Mouse (Mus musculus) forebrain, embryonic 15.5 days (tissue): Measurements from ENCODE around the gene Akap13. TPM values are rescaled to one million over a fixed set of nuclear protein-coding genes. Genes with fewer than 3 reads are reported as not detected.

Experiments
- ATAC-seq: fragments of 200-750 bp; cut with Nextera tagmentation; replicated peaks from 2 replicates; pipeline ENCODE4 v1.8.0; 2017; ENCODE audit warnings: mild to moderate bottlenecking, moderate TSS enrichment, moderate library complexity
- H3K27ac ChIP-seq: fragments of 300-500 bp; sonication (generic); replicated peaks from 2 replicates; pipeline ENCODE4 v1.5.1; 2015; ENCODE audit warnings: mild to moderate bottlenecking, inconsistent platforms
- H3K27me3 ChIP-seq: fragments of 300-500 bp; sonication (generic); 2 replicates; pipeline ENCODE4 v1.6.1; 2015; ENCODE audit warnings: inconsistent platforms
- H3K36me3 ChIP-seq: fragments of 300-500 bp; sonication (generic); 2 replicates; pipeline ENCODE4 v1.6.1; 2015; ENCODE audit warnings: mild to moderate bottlenecking, inconsistent platforms
- H3K4me1 ChIP-seq: fragments of 300-500 bp; sonication (generic); 2 replicates; pipeline ENCODE4 v1.6.1; 2015; ENCODE audit warnings: inconsistent platforms
- H3K4me2 ChIP-seq: fragments of 300-500 bp; sonication (generic); replicated peaks from 2 replicates; pipeline ENCODE4 v1.6.1; 2015; ENCODE audit warnings: mild to moderate bottlenecking, inconsistent platforms
- H3K4me3 ChIP-seq: fragments of 300-500 bp; sonication (generic); 2 replicates; pipeline ENCODE4 v1.5.1; 2015; ENCODE audit warnings: mild to moderate bottlenecking, inconsistent platforms
- H3K9ac ChIP-seq: fragments of 300-500 bp; sonication (generic); replicated peaks from 2 replicates; pipeline ENCODE4 v1.6.1; 2015; ENCODE audit warnings: mild to moderate bottlenecking, inconsistent platforms
- H3K9me3 ChIP-seq: fragments of 300-500 bp; sonication (generic); 2 replicates; pipeline ENCODE4 v1.6.1; 2016; ENCODE audit warnings: inconsistent platforms
- whole genome bisulfite sequencing: fragments of 180-500 bp; shearing (Covaris S2); methylation state at CpG from one replicate; pipeline ENCODE4 v1.1.7; 2015; ENCODE audit warnings: mixed read lengths; 5-methylcytosine and 5-hydroxymethylcytosine counted together
- polyA plus RNA-seq: library from polyadenylated mRNA; unstranded; fragments of >200 nt; fragmentation: Nextera tagmentation; extraction: Ambion mirVana; gene quantifications from 2 replicates; pipeline ENCODE4 v1.2.1, GENCODE M21; 2015

Akap13 gene
- polyA plus RNA-seq, 1 experiment from 2014 or later: 13.3 TPM

GRCm38 (mm10) chr7:75575800-75576585, 120.7 kb downstream of the Akap13 start:
- no peaks in the 10 kb centered on the region for H3K4me1 ChIP-seq
- no peak overlapping the region for H3K4me2 ChIP-seq
- no peaks in the 10 kb centered on the region for H3K36me3 ChIP-seq
- WGBS: 93% methylated on average over 1 of the region's 1 CpGs
- no peak for ATAC-seq
- H3K4me3 ChIP-seq: no peak overlapping the region
- H3K9me3 ChIP-seq: no peaks in the 10 kb centered on the region
- H3K27me3 ChIP-seq: no peaks in the 10 kb centered on the region
- no peak overlapping the region for H3K27ac ChIP-seq
- H3K9ac ChIP-seq: no peak overlapping the region

DNA sequence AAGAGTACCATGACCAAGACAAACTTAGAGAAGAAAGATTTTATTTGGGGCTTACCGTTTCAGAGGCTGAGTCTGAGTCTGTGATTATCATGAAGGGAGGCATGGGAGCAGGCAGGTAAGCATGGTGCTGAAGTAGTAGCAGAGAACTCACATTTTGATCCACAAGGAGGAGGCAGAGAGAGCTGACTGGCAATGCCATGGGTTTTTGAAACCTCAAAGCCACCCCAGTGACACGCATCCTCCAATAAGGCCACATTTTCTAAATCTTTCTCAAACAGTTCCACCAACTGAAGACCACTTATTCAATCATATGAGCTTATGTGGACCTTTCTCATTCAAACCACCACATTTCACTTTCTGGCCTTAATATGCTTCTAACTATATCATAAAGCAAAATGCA, 121.5 kb downstream of the Akap13 start:
- no peaks in the 10 kb centered on the region for H3K27me3 ChIP-seq
- WGBS: 97% methylated on average over 2 of the region's 2 CpGs
- H3K9me3 ChIP-seq: no peaks in the 10 kb centered on the region
- H3K4me2 ChIP-seq: no peak overlapping the region
- no peaks in the 10 kb centered on the region for H3K4me1 ChIP-seq
- H3K4me3 ChIP-seq: no peak overlapping the region
- no peak for ATAC-seq
- no peak overlapping the region for H3K27ac ChIP-seq
- H3K9ac ChIP-seq: no peak overlapping the region
- no peaks in the 10 kb centered on the region for H3K36me3 ChIP-seq

DNA sequence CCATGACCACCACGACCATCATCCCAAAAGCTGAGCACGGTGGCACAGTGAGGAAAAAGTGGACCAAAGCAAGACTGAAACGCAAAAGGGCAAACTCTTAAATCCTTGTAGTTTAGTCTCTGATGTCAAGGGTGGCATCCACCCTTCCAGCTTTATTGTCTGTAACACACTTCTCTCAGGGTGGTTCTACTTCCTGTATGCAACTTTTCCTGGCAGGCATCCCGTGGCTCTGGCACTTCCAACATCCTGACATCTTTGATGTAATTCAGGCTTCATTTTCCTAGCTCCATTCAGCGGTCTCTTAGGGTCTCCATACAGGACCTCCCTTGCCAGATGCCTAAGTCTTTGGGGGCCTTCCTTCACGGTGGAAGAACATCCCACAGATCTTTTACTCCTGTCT, 122.0 kb downstream of the Akap13 start:
- Histone ChIP-seq H3K27me3 (no peaks in the 10 kb centered on the region), H3K4me3 (no peak overlapping the region), H3K9me3 (no peaks in the 10 kb centered on the region), H3K4me1 (no peaks in the 10 kb centered on the region), H3K36me3 (no peaks in the 10 kb centered on the region), H3K27ac (no peak overlapping the region), H3K4me2 (no peak overlapping the region), H3K9ac (no peak overlapping the region)
- ATAC-seq: no peak
- 86% methylated on average over 6 of the region's 6 CpGs for WGBS

GRCm38 (mm10) chr7:75578647-75579046, 123.3 kb downstream of the Akap13 start:
- H3K27me3 ChIP-seq: no peaks in the 10 kb centered on the region
- no peak overlapping the region for H3K4me3 ChIP-seq
- no peaks in the 10 kb centered on the region for H3K9me3 ChIP-seq
- H3K4me1 ChIP-seq: no peaks in the 10 kb centered on the region
- H3K27ac ChIP-seq: no peak overlapping the region
- no peaks in the 10 kb centered on the region for H3K36me3 ChIP-seq
- no peak overlapping the region for H3K9ac ChIP-seq
- ATAC-seq: no peak
- no peak overlapping the region for H3K4me2 ChIP-seq
- WGBS: 92% methylated on average over 4 of the region's 4 CpGs

- Histone ChIP-seq H3K4me3 (no peak overlapping the region), H3K27me3 (no peaks in the 10 kb centered on the region), H3K27ac (no peak overlapping the region), H3K9ac (no peak overlapping the region), H3K9me3 (no peaks in the 10 kb centered on the region), H3K4me1 (no peaks in the 10 kb centered on the region), H3K36me3 (no peaks in the 10 kb centered on the region), H3K4me2 (no peak overlapping the region)
- WGBS: 96% methylated on average over 4 of the region's 4 CpGs
- no peak for ATAC-seq
Observed at GRCm38 (mm10) chr7:75582091-75582490, 126.8 kb downstream of the Akap13 start.

DNA sequence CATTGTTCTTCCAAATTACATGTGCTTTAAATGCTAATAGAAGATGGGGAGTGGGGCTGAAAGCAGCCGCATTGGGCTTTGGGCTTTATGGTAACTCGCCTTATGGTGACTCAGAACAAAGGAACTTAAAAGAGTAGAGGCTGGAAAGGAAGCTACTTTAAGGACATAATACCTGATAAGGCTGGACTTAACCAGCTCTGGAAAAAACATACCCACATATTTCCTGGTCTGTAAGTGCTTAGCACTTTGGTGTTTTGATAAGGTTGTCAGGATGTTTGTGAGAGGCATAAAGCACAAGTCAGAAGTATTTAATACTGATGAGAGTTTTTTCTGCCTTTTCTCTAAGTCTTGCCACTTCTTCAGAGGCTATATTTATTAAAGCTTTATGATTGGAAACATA, 128.8 kb downstream of the Akap13 start:
- H3K4me1 ChIP-seq: no peaks in the 10 kb centered on the region
- H3K9ac ChIP-seq: no peak overlapping the region
- H3K4me3 ChIP-seq: no peak overlapping the region
- no peaks in the 10 kb centered on the region for H3K36me3 ChIP-seq
- ATAC-seq: no peak
- no peaks in the 10 kb centered on the region for H3K27me3 ChIP-seq
- no peak overlapping the region for H3K27ac ChIP-seq
- H3K4me2 ChIP-seq: no peak overlapping the region
- no peaks in the 10 kb centered on the region for H3K9me3 ChIP-seq
- 80% methylated on average over 2 of the region's 2 CpGs for WGBS

DNA sequence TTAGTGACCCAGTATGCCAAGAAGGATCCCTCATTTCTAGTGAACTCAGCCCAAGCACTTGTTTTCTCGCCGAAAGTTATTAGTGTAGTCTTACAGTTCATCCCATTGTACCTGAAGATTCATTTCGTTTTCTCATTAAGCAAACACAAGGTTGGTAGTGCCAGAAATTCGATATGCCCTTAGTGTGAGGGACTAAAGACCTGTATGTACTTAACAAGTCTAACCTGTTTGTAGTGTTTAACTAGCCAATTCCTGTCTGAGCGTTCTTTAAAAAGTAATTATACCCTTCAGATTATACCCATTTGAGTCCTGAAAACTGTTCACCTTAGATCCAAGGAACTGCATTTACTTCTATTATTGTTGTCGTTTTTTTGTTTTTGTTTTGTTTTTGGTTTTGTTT, 130.1 kb downstream of the Akap13 start:
- Histone ChIP-seq H3K36me3 (no peaks in the 10 kb centered on the region), H3K4me1 (no peaks in the 10 kb centered on the region), H3K4me3 (no peak overlapping the region), H3K4me2 (no peak overlapping the region), H3K9me3 (no peaks in the 10 kb centered on the region), H3K27me3 (no peaks in the 10 kb centered on the region), H3K27ac (no peak overlapping the region), H3K9ac (no peak overlapping the region)
- ATAC-seq: no peak
- WGBS: 86% methylated on average over 6 of the region's 6 CpGs

DNA sequence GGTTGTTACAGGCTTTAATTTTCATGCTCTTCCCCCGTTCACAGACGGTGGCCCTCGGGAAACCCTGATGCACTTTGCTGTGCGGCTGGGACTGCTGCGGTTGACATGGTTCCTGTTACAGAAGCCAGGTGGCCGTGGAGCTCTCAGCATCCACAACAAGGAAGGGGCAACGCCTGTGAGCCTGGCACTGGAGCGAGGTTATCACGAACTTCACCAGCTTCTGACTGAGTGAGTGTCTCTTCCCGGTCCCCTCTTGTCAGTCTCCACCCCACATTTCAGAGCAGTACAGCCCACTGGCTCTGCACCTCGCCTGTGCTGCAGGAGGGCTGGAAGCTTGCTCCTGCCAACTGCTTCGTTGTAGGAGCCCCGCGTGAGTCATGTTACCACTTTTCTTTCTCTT, 130.8 kb downstream of the Akap13 start:
- Histone ChIP-seq H3K27me3 (no peaks in the 10 kb centered on the region), H3K4me1 (no peaks in the 10 kb centered on the region), H3K27ac (no peak overlapping the region), H3K36me3 (no peaks in the 10 kb centered on the region), H3K9me3 (no peaks in the 10 kb centered on the region), H3K9ac (no peak overlapping the region), H3K4me3 (no peak overlapping the region), H3K4me2 (no peak overlapping the region)
- WGBS: 80% methylated on average over 14 of the region's 14 CpGs
- no peak for ATAC-seq

DNA sequence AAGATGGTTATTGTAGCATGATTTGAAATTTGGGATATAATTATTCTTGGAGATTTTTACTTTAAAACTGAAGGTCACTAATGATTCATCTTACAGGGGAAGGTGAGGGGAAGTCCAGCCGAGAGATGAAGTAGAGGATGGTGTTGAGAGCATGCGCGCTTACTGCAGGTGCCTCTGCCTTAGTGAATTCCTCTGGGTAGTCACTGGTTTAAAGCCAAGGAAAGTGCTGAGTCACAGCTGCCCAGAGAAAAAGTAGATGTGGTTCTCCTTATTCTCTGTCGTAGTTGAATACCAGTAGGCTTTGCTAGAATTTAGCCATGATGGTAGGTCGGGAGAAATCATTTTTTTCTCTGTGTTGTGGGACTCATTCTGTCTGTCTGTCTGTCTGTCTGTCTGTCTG, 132.4 kb downstream of the Akap13 start:
- Histone ChIP-seq H3K36me3 (no peaks in the 10 kb centered on the region), H3K27ac (no peak overlapping the region), H3K4me3 (no peak overlapping the region), H3K4me1 (no peaks in the 10 kb centered on the region), H3K27me3 (no peaks in the 10 kb centered on the region), H3K9me3 (no peaks in the 10 kb centered on the region), H3K4me2 (no peak overlapping the region), H3K9ac (no peak overlapping the region)
- WGBS: 88% methylated on average over 5 of the region's 5 CpGs
- ATAC-seq: no peak

DNA sequence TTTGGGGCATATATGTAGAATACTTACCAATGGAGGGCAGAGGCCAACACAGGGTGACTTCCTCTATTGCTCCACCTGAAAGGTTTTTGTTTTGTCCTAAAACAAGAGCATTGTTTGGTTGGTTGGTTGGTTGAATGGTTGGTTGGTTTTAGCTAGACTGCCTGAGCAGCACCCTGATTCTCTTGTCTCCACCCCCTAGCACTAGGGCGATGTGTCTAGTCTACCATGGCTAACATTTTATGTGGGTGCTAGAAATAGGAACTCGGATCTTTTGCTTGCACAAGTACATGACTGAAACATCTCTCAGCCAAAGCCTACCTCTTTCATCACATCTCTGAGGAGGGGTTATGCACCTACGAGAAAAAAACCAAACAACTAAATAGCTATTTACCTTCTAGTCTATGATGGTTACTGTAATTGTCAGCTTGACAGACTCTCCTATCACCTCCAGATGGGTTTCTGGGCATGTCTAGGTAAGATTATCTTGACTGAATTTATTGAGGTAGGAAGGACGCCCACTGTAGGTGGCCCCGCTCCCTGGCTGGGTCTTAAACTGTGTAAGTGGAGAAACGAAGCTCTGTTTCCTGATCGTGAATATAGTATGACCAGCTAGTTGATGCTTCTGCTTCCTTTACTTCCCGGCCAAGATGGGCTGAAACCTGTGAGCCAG, 134.1 kb downstream of the Akap13 start:
- Histone ChIP-seq H3K27me3 (no peaks in the 10 kb centered on the region), H3K4me1 (no peaks in the 10 kb centered on the region), H3K4me2 (no peak overlapping the region), H3K9ac (no peak overlapping the region), H3K9me3 (no peaks in the 10 kb centered on the region), H3K36me3 (no peaks in the 10 kb centered on the region), H3K27ac (no peak overlapping the region), H3K4me3 (no peak overlapping the region)
- ATAC-seq: no peak
- 92% methylated on average over 8 of the region's 8 CpGs for WGBS

DNA sequence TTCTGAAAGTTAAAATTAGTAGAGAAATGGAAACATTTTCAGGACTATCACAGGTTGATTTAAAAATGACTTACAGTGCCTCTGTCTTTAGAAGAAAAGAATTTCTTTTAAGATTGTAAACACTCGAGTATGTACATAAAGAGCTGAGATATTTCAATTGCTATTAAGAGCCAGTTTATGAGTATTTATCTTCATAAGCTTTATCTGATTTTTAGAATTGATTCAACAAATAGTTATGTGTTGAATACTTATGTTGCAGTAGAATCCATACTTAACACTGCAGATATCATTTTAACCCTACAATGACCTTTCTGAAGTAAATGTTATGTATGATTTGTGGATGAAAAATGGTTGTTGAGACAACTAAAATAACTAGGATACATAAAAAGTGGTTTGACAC, 136.6 kb downstream of the Akap13 start:
- Histone ChIP-seq H3K4me3 (no peak overlapping the region), H3K4me2 (no peak overlapping the region), H3K9me3 (no peaks in the 10 kb centered on the region), H3K36me3 (no peaks in the 10 kb centered on the region), H3K4me1 (no peaks in the 10 kb centered on the region), H3K27me3 (no peaks in the 10 kb centered on the region), H3K9ac (no peak overlapping the region), H3K27ac (no peak overlapping the region)
- ATAC-seq: no peak
- WGBS: 89% methylated on average over 1 of the region's 1 CpGs

DNA sequence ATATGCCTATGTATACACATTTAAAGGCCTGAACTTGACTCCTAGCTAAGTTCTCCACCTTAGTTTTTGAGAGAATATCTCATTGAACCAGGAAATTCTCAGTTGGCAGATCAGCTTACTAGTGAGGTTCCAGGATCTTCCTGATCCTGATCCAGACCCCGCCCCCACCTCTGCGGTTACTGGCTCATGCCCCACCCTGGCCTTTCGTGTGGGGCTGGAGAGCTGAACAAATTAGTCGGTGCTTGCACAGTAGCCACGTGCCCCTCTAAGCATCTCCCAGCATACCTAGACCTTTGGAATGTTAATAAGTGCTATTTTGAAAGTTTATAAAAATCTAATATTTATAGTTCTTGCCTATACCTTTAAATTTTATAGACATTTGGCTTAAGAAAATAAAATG, 139.5 kb downstream of the Akap13 start:
- H3K4me2 ChIP-seq: no peak overlapping the region
- no peak for ATAC-seq
- H3K4me1 ChIP-seq: no peaks in the 10 kb centered on the region
- WGBS: 87% methylated on average over 5 of the region's 5 CpGs
- H3K9ac ChIP-seq: no peak overlapping the region
- H3K27me3 ChIP-seq: no peaks in the 10 kb centered on the region
- H3K4me3 ChIP-seq: no peak overlapping the region
- H3K27ac ChIP-seq: no peak overlapping the region
- H3K9me3 ChIP-seq: no peaks in the 10 kb centered on the region
- H3K36me3 ChIP-seq: no peaks in the 10 kb centered on the region

DNA sequence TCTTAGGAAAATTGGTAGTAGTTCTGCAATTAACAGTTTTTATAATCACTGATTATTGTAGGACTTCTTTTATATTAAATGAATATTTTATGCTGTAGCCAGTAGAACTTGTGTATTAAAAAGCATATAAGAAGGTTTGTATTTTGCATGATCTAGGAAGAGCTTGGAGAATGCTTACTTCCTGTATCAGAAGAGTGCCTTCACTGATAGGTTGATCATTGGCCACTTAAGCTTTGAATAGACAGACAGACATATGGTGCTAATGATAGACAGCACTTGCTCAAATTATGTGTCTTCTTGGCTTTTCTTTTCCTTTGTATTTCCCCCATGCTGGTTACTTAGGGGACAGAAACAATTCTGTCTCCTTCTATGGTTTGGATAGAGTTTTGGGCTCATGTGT, 139.9 kb downstream of the Akap13 start:
- H3K27me3 ChIP-seq: no peaks in the 10 kb centered on the region
- H3K27ac ChIP-seq: no peak overlapping the region
- ATAC-seq: no peak
- H3K4me3 ChIP-seq: no peak overlapping the region
- no peaks in the 10 kb centered on the region for H3K36me3 ChIP-seq
- no peak overlapping the region for H3K9ac ChIP-seq
- H3K9me3 ChIP-seq: no peaks in the 10 kb centered on the region
- no peak overlapping the region for H3K4me2 ChIP-seq
- no peaks in the 10 kb centered on the region for H3K4me1 ChIP-seq
